Comparison of ENCODE assay signal across 40 mouse cellular contexts in the genomic region with DNA sequence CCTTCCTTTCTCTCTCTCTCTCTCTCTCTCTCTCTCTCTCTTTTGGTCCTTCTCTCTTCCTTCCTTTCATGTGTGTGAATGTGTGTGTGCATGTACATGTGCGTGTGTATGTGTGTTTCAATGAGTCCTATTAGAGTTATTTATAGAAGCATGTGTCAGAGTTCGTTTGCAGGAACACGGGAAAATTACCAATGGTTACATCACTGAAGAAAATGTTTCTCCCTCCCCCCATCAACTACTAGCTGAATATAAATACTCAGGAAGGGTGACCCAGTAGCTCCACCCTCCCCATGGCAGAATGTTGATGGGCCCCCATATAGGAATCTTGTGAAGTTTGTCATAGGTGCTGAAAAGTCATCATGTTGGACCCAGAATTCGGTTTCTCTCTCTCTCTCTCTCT. TPM values are rescaled to one million over a fixed set of nuclear protein-coding genes. Genes with fewer than 3 reads are reported as not detected.
"Had no signal": no experiment of that assay in that cellular context is flagged by ENCODE, and none has a peak within 500 bp of the region (broad histone marks: within the 10 kb centered on the region; RNA-seq: fewer than 3 reads in every experiment).

No protein-coding gene starts in this region.

- H3K27me3 ChIP-seq: hindbrain, embryonic 13.5 days; hindbrain, embryonic 15.5 days; kidney, embryonic 15.5 days; limb, embryonic 13.5 days; limb, embryonic 15.5 days; liver, embryonic 12.5 days had no signal

- H3K27ac ChIP-seq: heart, adult 2 months; hindbrain, embryonic 13.5 days; hindbrain, embryonic 15.5 days; hindbrain, postnatal 0 days; kidney, embryonic 15.5 days; kidney, postnatal 0 days; limb, embryonic 13.5 days; limb, embryonic 15.5 days; liver, embryonic 12.5 days; liver, embryonic 14.5 days had no signal

- DNase-seq: gastrocnemius, postnatal 14 days; gastrocnemius, postnatal 36 days; heart, adult 11 months; heart, adult 2 months; heart, postnatal 14 days; heart, postnatal 36 days; kidney, adult 11 months; kidney, adult 2 months; kidney, adult 9 months; kidney, postnatal 14 days; kidney, postnatal 36 days; layer of hippocampus, adult 9-11 months; layer of hippocampus, postnatal 36 days; left cerebral cortex, postnatal 4 days had no signal

- H3K36me3 ChIP-seq: heart, embryonic 12.5 days; hindbrain, embryonic 13.5 days; hindbrain, embryonic 15.5 days; kidney, embryonic 15.5 days; limb, embryonic 13.5 days; limb, embryonic 15.5 days; liver, embryonic 12.5 days had no signal

- H3K4me3 ChIP-seq: heart, adult 2 months; heart, embryonic 12.5 days; hindbrain, embryonic 13.5 days; hindbrain, embryonic 15.5 days; kidney, embryonic 15.5 days; limb, embryonic 13.5 days; limb, embryonic 15.5 days; liver, embryonic 12.5 days had no signal

- H3K4me2 ChIP-seq: heart, embryonic 12.5 days; hindbrain, embryonic 13.5 days; hindbrain, embryonic 15.5 days; kidney, embryonic 15.5 days; limb, embryonic 13.5 days; limb, embryonic 15.5 days; liver, embryonic 12.5 days had no signal

RNA-seq across cellular contexts. Expression of a gene that starts 1.5 kb away (rescaled TPM):
- total RNA-seq: gastrocnemius, adult 18-20 months; gastrocnemius, adult 8-10 months; gastrocnemius, postnatal 14 days; gastrocnemius, postnatal 36 days; heart, adult 2 months; heart, postnatal 14 days; heart, postnatal 36 days; hematopoietic stem cell, adult 5-6 weeks; hindbrain, postnatal 0 days; layer of hippocampus, adult 18-20 months; layer of hippocampus, adult 8-10 months; layer of hippocampus, postnatal 14 days; layer of hippocampus, postnatal 36 days; left cerebral cortex, adult 18-20 months; left cerebral cortex, postnatal 14 days; left cerebral cortex, postnatal 4 days; liver, adult 2 months had no signal
- polyA plus RNA-seq: heart, adult 2 months; heart, embryonic 12.5 days; heart, embryonic 14.5 days; heart, embryonic 16.5 days; hindbrain, embryonic 11.5 days; hindbrain, embryonic 13.5 days; hindbrain, embryonic 15.5 days; hindbrain, postnatal 0 days; intestine, embryonic 14.5 days; intestine, embryonic 16.5 days; kidney, adult 2 months; kidney, embryonic 15.5 days; kidney, postnatal 0 days; large intestine, adult 2 months; limb, embryonic 11.5 days; limb, embryonic 13.5 days; limb, embryonic 15.5 days; liver, adult 2 months; liver, embryonic 12.5 days; liver, embryonic 14.5 days had no signal

RNA-seq across cellular contexts. Expression of a gene that starts 15.2 kb away (rescaled TPM):
- total RNA-seq: gastrocnemius, adult 18-20 months; gastrocnemius, adult 8-10 months; gastrocnemius, postnatal 14 days; gastrocnemius, postnatal 36 days; heart, adult 2 months; heart, postnatal 14 days; heart, postnatal 36 days; hematopoietic stem cell, adult 5-6 weeks; hindbrain, postnatal 0 days; layer of hippocampus, adult 18-20 months; layer of hippocampus, adult 8-10 months; layer of hippocampus, postnatal 14 days; layer of hippocampus, postnatal 36 days; left cerebral cortex, adult 18-20 months; left cerebral cortex, postnatal 14 days; left cerebral cortex, postnatal 4 days; liver, adult 2 months had no signal
- polyA plus RNA-seq: heart, adult 2 months; heart, embryonic 12.5 days; heart, embryonic 14.5 days; heart, embryonic 16.5 days; hindbrain, embryonic 11.5 days; hindbrain, embryonic 13.5 days; hindbrain, embryonic 15.5 days; hindbrain, postnatal 0 days; intestine, embryonic 14.5 days; intestine, embryonic 16.5 days; kidney, adult 2 months; kidney, embryonic 15.5 days; kidney, postnatal 0 days; large intestine, adult 2 months; limb, embryonic 11.5 days; limb, embryonic 13.5 days; limb, embryonic 15.5 days; liver, adult 2 months; liver, embryonic 12.5 days; liver, embryonic 14.5 days had no signal

RNA-seq across cellular contexts. Expression of a gene that starts 28.8 kb away (rescaled TPM):
- total RNA-seq: gastrocnemius, adult 18-20 months; gastrocnemius, adult 8-10 months; gastrocnemius, postnatal 14 days; gastrocnemius, postnatal 36 days; heart, adult 2 months; heart, postnatal 14 days; heart, postnatal 36 days; hematopoietic stem cell, adult 5-6 weeks; hindbrain, postnatal 0 days; layer of hippocampus, adult 18-20 months; layer of hippocampus, adult 8-10 months; layer of hippocampus, postnatal 14 days; layer of hippocampus, postnatal 36 days; left cerebral cortex, adult 18-20 months; left cerebral cortex, postnatal 14 days; left cerebral cortex, postnatal 4 days; liver, adult 2 months had no signal
- polyA plus RNA-seq: heart, adult 2 months; heart, embryonic 12.5 days; heart, embryonic 14.5 days; heart, embryonic 16.5 days; hindbrain, embryonic 11.5 days; hindbrain, embryonic 13.5 days; hindbrain, embryonic 15.5 days; hindbrain, postnatal 0 days; intestine, embryonic 14.5 days; intestine, embryonic 16.5 days; kidney, adult 2 months; kidney, embryonic 15.5 days; kidney, postnatal 0 days; large intestine, adult 2 months; limb, embryonic 11.5 days; limb, embryonic 13.5 days; limb, embryonic 15.5 days; liver, adult 2 months; liver, embryonic 12.5 days; liver, embryonic 14.5 days had no signal

RNA-seq across cellular contexts. Expression of a gene that starts 33.7 kb away (rescaled TPM):
- total RNA-seq: gastrocnemius, adult 18-20 months; gastrocnemius, adult 8-10 months; gastrocnemius, postnatal 14 days; gastrocnemius, postnatal 36 days; hematopoietic stem cell, adult 5-6 weeks; layer of hippocampus, adult 18-20 months; layer of hippocampus, postnatal 14 days; layer of hippocampus, postnatal 36 days; left cerebral cortex, adult 18-20 months; left cerebral cortex, postnatal 14 days; left cerebral cortex, postnatal 4 days; liver, adult 2 months had no signal
- polyA plus RNA-seq: hindbrain, embryonic 11.5 days; large intestine, adult 2 months; limb, embryonic 11.5 days; limb, embryonic 13.5 days; limb, embryonic 15.5 days; liver, adult 2 months; liver, embryonic 14.5 days had no signal

RNA-seq across cellular contexts. Expression of a gene that starts 36.7 kb away (rescaled TPM):
- total RNA-seq: gastrocnemius, adult 18-20 months; gastrocnemius, adult 8-10 months; gastrocnemius, postnatal 14 days; gastrocnemius, postnatal 36 days; heart, adult 2 months; heart, postnatal 14 days; heart, postnatal 36 days; hematopoietic stem cell, adult 5-6 weeks; hindbrain, postnatal 0 days; layer of hippocampus, adult 18-20 months; layer of hippocampus, adult 8-10 months; layer of hippocampus, postnatal 14 days; layer of hippocampus, postnatal 36 days; left cerebral cortex, adult 18-20 months; left cerebral cortex, postnatal 14 days; left cerebral cortex, postnatal 4 days; liver, adult 2 months had no signal
- polyA plus RNA-seq: heart, adult 2 months; heart, embryonic 12.5 days; heart, embryonic 14.5 days; heart, embryonic 16.5 days; hindbrain, embryonic 11.5 days; hindbrain, embryonic 13.5 days; hindbrain, embryonic 15.5 days; hindbrain, postnatal 0 days; intestine, embryonic 14.5 days; intestine, embryonic 16.5 days; kidney, adult 2 months; kidney, embryonic 15.5 days; kidney, postnatal 0 days; large intestine, adult 2 months; limb, embryonic 11.5 days; limb, embryonic 13.5 days; limb, embryonic 15.5 days; liver, adult 2 months; liver, embryonic 12.5 days; liver, embryonic 14.5 days had no signal
